Mouse (Mus musculus): Measurements from ENCODE around the gene Znrf1.

DNA sequence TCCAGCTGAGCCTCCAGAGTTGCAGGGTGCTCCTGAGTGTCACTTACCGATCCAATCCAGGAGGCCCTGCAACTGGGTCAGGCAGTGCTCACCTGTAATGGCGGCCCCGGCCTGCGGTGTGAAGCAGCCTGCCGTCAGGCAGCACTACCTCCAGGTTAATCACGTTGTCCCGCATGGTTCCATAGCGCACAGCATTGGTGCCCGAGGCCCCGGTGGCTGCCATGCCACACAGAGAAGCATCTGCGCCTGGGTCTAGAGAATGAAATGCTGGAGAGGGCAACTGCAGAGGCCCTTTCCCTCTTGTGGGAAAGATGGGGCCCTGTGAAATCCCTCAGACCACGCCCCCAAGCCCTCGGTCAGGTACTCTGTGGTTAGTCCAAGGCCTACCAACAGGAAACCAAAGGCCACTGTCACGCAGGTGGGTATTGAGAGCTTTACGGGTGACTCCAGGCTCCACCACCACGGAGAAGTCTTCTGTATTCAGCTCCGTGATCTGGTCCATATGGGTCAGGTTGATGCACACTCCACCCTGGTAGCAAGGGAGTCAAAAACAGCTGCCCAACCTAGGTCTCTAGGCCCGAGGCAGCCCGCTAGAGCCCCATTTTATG, 93.1 kb downstream of the Znrf1 start:
- TF ChIP-seq CTCF (IDR thresholded peaks at IDR 0.05; ENCODE audit: borderline replicate concordance, insufficient read depth, low read length) = no peak
- no peak for TF ChIP-seq POLR2A (IDR thresholded peaks at IDR 0.05; ENCODE audit: low read depth, low read length)

Data from embryonic fibroblast, embryonic 13.5 days (primary cell).